Mouse (Mus musculus): ENCODE results near the gene Oip5. TPM values are rescaled to one million over a fixed set of nuclear protein-coding genes. Genes with fewer than 3 reads are reported as not detected.

Oip5 gene
- polyA plus RNA-seq, 1 experiment from 2014 or later = 22.8 TPM

DNA sequence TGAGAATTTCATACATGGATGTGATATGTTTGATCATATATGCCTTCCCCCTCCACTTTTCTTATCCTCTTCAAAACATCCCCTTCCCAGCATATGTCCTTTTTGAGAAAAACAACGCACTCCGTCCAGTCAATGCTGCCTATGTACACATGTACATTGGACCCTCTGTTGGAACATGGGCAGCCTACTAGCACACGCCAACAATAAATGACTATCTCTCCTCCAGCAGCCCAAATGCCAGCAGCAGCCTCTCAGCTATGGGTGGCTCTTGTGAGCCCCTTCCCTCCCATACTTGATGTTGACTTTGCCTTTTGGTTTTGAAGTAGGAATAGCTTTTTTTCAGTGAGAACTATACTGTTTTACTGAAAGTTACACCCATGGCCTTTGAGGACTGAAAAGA lies 36.7 kb downstream of the Oip5 start:
- H3K4me1 ChIP-seq (replicated peaks) = no peaks in the 10 kb centered on the region
- 71% methylated on average over 3 of the region's 3 CpGs for WGBS
- no peak overlapping the region for H3K4me3 ChIP-seq (replicated peaks)
- H3K27ac ChIP-seq = no peak overlapping the region
- no peak overlapping the region for H3K4me2 ChIP-seq (replicated peaks)
- H3K27me3 ChIP-seq (replicated peaks) = no peaks in the 10 kb centered on the region
- no peak for ATAC-seq
- no peaks in the 10 kb centered on the region for H3K36me3 ChIP-seq
- H3K9ac ChIP-seq = no peak overlapping the region
- H3K9me3 ChIP-seq = no peaks in the 10 kb centered on the region

- Histone ChIP-seq H3K9me3 (no peaks in the 10 kb centered on the region), H3K36me3 (0 out of 2 replicates have a peak, but pooled peaks cover 3% of the 10 kb centered on the region), H3K27ac (no peak overlapping the region), H3K9ac (no peak overlapping the region), H3K4me1 (replicated peaks) (no peaks in the 10 kb centered on the region), H3K27me3 (replicated peaks) (no peaks in the 10 kb centered on the region), H3K4me3 (replicated peaks) (no peak overlapping the region), H3K4me2 (replicated peaks) (no peak overlapping the region)
- WGBS = 88% methylated on average over 1 of the region's 1 CpGs
- ATAC-seq = no peak
These were observed 45.8 kb downstream of the Oip5 start for GRCm38 (mm10) chr2:119572471-119572870.

GRCm38 (mm10) chr2:119566182-119566855 lies 52.0 kb downstream of the Oip5 start:
- H3K4me2 ChIP-seq (replicated peaks) = no peak overlapping the region
- peak; percentile 49; the same call in 1 of the 2 replicates for ATAC-seq
- H3K4me3 ChIP-seq (replicated peaks) = no peak overlapping the region
- no peaks in the 10 kb centered on the region for H3K36me3 ChIP-seq
- WGBS = 69% methylated on average over 7 of the region's 7 CpGs
- H3K9ac ChIP-seq = no peak overlapping the region
- no peaks in the 10 kb centered on the region for H3K9me3 ChIP-seq
- no peaks in the 10 kb centered on the region for H3K4me1 ChIP-seq (replicated peaks)
- no peak overlapping the region for H3K27ac ChIP-seq
- H3K27me3 ChIP-seq (replicated peaks) = no peaks in the 10 kb centered on the region

DNA sequence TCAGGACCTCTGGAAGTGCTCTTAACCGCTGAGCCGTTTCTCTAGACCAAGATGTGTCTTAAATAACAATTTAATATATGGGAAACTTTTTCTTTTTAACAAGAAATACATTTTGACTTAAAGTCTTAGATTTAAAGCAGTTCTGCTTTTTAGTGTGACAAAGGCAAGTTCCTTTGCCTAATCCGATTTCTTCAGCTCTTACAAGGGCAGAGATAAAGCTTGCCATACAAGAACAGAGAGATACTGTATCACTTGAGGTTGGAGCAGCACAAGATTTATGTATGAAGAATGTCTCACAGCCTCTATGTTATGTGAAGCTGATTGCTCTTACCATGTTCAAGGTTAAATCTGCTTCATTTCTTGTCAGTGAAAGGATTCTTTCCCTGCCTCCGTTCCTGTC lies 53.0 kb downstream of the Oip5 start:
- ATAC-seq = no peak
- Histone ChIP-seq H3K4me3 (replicated peaks) (no peak overlapping the region), H3K27ac (no peak overlapping the region), H3K4me2 (replicated peaks) (no peak overlapping the region), H3K9ac (no peak overlapping the region), H3K4me1 (replicated peaks) (no peaks in the 10 kb centered on the region), H3K36me3 (no peaks in the 10 kb centered on the region), H3K9me3 (no peaks in the 10 kb centered on the region), H3K27me3 (replicated peaks) (no peaks in the 10 kb centered on the region)
- 87% methylated on average over 4 of the region's 4 CpGs for WGBS

GRCm38 (mm10) chr2:119561794-119562193 lies 56.5 kb downstream of the Oip5 start:
- Histone ChIP-seq H3K27ac (no peak overlapping the region), H3K9me3 (no peaks in the 10 kb centered on the region), H3K9ac (no peak overlapping the region), H3K4me2 (replicated peaks) (no peak overlapping the region), H3K4me1 (replicated peaks) (peaks cover 6% of the 10 kb centered on the region; the same call in 1 of the 2 replicates), H3K4me3 (replicated peaks) (no peak overlapping the region), H3K27me3 (replicated peaks) (no peaks in the 10 kb centered on the region), H3K36me3 (no peaks in the 10 kb centered on the region)
- ATAC-seq = no peak
- WGBS = 80% methylated on average over 3 of the region's 3 CpGs

Other genes starting within 250 kb of the Oip5 start
- 4.0 and 4.4 TPM in 2 replicates for gene Ino80, start 140.8 kb downstream of the Oip5 start, polyA plus RNA-seq (2015; fragmentation: Nextera tagmentation; extraction: Ambion mirVana)
- gene Exd1, start 70.8 kb downstream of the Oip5 start, polyA plus RNA-seq (2015; fragmentation: Nextera tagmentation; extraction: Ambion mirVana) = 0.18 and 0.25 TPM in 2 replicates
- gene Chp1, start 70.8 kb downstream of the Oip5 start, polyA plus RNA-seq (2015; fragmentation: Nextera tagmentation; extraction: Ambion mirVana) = 53.6 and 54.9 TPM in 2 replicates
- 56.6 and 65.4 TPM in 2 replicates for gene Nusap1, start 171 bp downstream of the Oip5 start, polyA plus RNA-seq (2015; fragmentation: Nextera tagmentation; extraction: Ambion mirVana)
- gene Ndufaf1, start 44.4 kb upstream of the Oip5 start, polyA plus RNA-seq (2015; fragmentation: Nextera tagmentation; extraction: Ambion mirVana) = 50.0 and 51.6 TPM in 2 replicates
- gene Rtf1, start 56.6 kb upstream of the Oip5 start, polyA plus RNA-seq (2015; fragmentation: Nextera tagmentation; extraction: Ambion mirVana) = 30.5 and 34.8 TPM in 2 replicates
- gene Itpka, start 123.9 kb upstream of the Oip5 start, polyA plus RNA-seq (2015; fragmentation: Nextera tagmentation; extraction: Ambion mirVana) = 9.5 and 9.7 TPM in 2 replicates
- gene Ltk, start 142.0 kb upstream of the Oip5 start, polyA plus RNA-seq (2015; fragmentation: Nextera tagmentation; extraction: Ambion mirVana) = 0.87 and 1.4 TPM in 2 replicates
- gene Rpap1, start 169.1 kb upstream of the Oip5 start, polyA plus RNA-seq (2015; fragmentation: Nextera tagmentation; extraction: Ambion mirVana) = 24.2 and 24.8 TPM in 2 replicates
- 14.7 and 15.5 TPM in 2 replicates for gene Tyro3, start 179.3 kb upstream of the Oip5 start, polyA plus RNA-seq (2015; fragmentation: Nextera tagmentation; extraction: Ambion mirVana)

All from intestine, embryonic 15.5 days (tissue).